Mouse (Mus musculus) limb, embryonic 10.5 days (tissue): ENCODE results near the gene Syngr3. TPM values are rescaled to one million over a fixed set of nuclear protein-coding genes. Genes with fewer than 3 reads are reported as not detected.
"Not testable (repeated sequence)": the region's sequence is repeated elsewhere in the genome, so short reads cannot be mapped to it uniquely, and the experiment has no call there.

Source experiments
- DNase-seq: peaks from one replicate; pipeline ENCODE4 v3.0.0-alpha.2; 2017; ENCODE audit warnings: low spot score
- H3K27ac ChIP-seq: fragments of 300-500 bp; sonication (generic); 2 replicates; pipeline ENCODE4 v1.5.1; 2016; ENCODE audit warnings: mild to moderate bottlenecking
- H3K27me3 ChIP-seq: fragments of 300-500 bp; sonication (generic); 2 replicates; pipeline ENCODE4 v1.6.1; 2016; ENCODE audit warnings: low read depth, mild to moderate bottlenecking; ENCODE audit not compliant: poor library complexity, severe bottlenecking
- H3K36me3 ChIP-seq: fragments of 300-500 bp; sonication (generic); 2 replicates; pipeline ENCODE4 v1.6.1; 2016; ENCODE audit warnings: mild to moderate bottlenecking, moderate library complexity
- H3K4me1 ChIP-seq: fragments of 300-500 bp; sonication (generic); 2 replicates; pipeline ENCODE4 v1.6.1; 2016
- H3K4me3 ChIP-seq: fragments of 300-500 bp; sonication (generic); 2 replicates; pipeline ENCODE4 v1.5.1; 2016; ENCODE audit warnings: mild to moderate bottlenecking, moderate library complexity
- H3K9me3 ChIP-seq: fragments of 300-500 bp; sonication (generic); replicated peaks from 2 replicates; pipeline ENCODE4 v1.6.1; 2016; ENCODE audit warnings: mild to moderate bottlenecking
- WGBS: fragments of 180-500 bp; shearing (Covaris S2); methylation state at CpG from one replicate; pipeline ENCODE4 v1.1.7; 2016; 5-methylcytosine and 5-hydroxymethylcytosine counted together
- polyA plus RNA-seq: library from polyadenylated mRNA; unstranded; fragments of >200 nt; fragmentation: Nextera tagmentation; extraction: Ambion mirVana; gene quantifications from 2 replicates; pipeline ENCODE4 v1.2.1, GENCODE M21; 2016

The Syngr3 gene
- polyA plus RNA-seq, 1 experiment from 2014 or later: 7.0 TPM

DNA sequence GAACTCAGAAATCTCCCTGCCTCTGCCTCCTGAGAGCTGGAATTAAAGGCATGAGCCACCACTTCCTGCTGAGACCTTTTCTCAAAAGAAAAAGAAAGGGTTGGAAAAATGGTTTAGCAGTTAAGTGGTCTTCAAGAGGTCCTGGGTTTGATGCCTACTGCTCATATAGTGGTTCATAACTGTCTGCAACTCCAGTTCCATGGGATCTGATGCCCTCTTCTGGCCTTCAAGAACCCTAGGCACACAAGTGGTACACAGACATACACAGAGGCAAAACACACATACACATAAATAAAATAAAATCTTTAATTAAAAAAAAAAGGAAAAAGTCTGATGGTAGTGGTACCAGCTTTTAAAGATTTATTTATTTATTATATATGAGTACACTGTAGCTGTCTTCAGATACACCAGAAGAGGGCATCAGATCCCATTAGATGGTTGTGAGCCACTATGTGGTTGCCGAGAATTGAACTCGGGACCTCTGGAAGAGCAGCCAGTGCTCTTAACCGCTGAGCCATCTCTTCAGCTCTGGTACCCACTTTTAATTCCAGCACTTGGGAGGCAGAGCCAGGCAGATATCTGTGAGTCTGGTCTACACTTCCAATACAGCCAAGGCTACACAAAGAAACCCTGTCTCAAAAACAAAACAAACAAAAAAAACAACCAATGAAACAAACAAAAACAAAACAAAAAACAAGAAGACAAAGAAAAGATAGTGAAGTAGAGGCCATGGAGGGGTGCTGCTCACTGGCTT is 36.1 kb upstream of the Syngr3 start:
- H3K9me3 ChIP-seq: no peaks in the 10 kb centered on the region
- 69% methylated on average over 3 of the region's 3 CpGs for WGBS
- no peak overlapping the region for H3K27ac ChIP-seq
- no peaks in the 10 kb centered on the region for H3K27me3 ChIP-seq
- H3K4me3 ChIP-seq: no peak overlapping the region
- DNase-seq: no peak
- H3K36me3 ChIP-seq: peaks cover 17% of the 10 kb centered on the region
- peaks cover 32% of the 10 kb centered on the region for H3K4me1 ChIP-seq

GRCm38 (mm10) chr17:24724184-24724583 is 34.4 kb upstream of the Syngr3 start, which contains the start of gene Ndufb10:
Gene Ndufb10, minus strand, starts transcription at chr17:24724478.
- DNase-seq: peak; percentile 99
- WGBS: under 1% methylated on average over 30 of the region's 30 CpGs
- Histone ChIP-seq H3K9me3 (no peaks in the 10 kb centered on the region), H3K36me3 (peaks cover 21% of the 10 kb centered on the region), H3K27ac (peak within 1 kb of the TSS; percentile 81), H3K27me3 (no peaks in the 10 kb centered on the region), H3K4me3 (peak within 1 kb of the TSS; percentile 77), H3K4me1 (peaks cover 32% of the 10 kb centered on the region)

GRCm38 (mm10) chr17:24723881-24724180 is 34.1 kb upstream of the Syngr3 start:
- DNase-seq: no peak
- no peaks in the 10 kb centered on the region for H3K9me3 ChIP-seq
- H3K27ac ChIP-seq: peak overlapping the region; percentile 81
- peaks cover 21% of the 10 kb centered on the region for H3K36me3 ChIP-seq
- H3K27me3 ChIP-seq: no peaks in the 10 kb centered on the region
- under 1% methylated on average over 15 of the region's 15 CpGs for WGBS
- peak overlapping the region; percentile 77 for H3K4me3 ChIP-seq
- peaks cover 34% of the 10 kb centered on the region for H3K4me1 ChIP-seq

DNA sequence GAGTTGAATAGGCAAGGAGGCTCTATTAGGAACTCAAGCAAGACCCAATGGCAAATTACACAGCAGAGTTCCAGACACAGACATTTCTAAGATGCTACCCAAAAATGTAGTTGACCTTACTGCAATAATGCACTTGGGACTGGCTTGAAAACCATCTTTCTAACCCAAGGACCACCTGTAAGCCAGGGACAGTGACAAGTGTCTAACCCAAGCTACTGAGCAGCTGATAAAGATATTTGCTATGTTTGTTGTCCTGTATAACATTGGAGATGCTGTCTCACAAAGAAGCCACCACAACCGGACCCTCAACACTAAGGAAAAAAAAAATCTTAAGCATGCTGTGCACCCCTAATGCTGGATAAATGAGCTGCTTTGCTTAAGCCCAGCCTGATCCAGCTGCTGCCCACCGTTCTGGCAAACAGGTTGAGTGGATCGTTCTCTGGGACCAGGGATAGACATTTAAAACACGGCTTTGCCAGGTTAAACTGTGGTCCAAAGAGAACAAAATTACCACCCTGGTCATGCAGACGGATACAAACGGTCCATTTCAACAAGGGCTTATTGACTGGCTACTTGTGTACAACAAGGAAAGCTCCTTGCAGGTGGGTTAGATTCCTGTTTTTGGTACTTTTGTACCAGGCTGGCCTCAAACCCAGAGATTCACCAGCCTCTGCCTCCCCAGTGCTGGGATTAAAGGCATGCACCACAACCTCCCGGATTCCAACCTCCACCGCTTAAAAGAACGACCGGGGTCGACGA is 33.5 kb upstream of the Syngr3 start:
- H3K27ac ChIP-seq: peak overlapping the region; percentile 81
- H3K4me3 ChIP-seq: peak overlapping the region; percentile 77
- DNase-seq: no peak
- peaks cover 36% of the 10 kb centered on the region for H3K4me1 ChIP-seq
- H3K27me3 ChIP-seq: no peaks in the 10 kb centered on the region
- no peaks in the 10 kb centered on the region for H3K9me3 ChIP-seq
- 4% methylated on average over 12 of the region's 12 CpGs for WGBS
- peaks cover 25% of the 10 kb centered on the region for H3K36me3 ChIP-seq

DNA sequence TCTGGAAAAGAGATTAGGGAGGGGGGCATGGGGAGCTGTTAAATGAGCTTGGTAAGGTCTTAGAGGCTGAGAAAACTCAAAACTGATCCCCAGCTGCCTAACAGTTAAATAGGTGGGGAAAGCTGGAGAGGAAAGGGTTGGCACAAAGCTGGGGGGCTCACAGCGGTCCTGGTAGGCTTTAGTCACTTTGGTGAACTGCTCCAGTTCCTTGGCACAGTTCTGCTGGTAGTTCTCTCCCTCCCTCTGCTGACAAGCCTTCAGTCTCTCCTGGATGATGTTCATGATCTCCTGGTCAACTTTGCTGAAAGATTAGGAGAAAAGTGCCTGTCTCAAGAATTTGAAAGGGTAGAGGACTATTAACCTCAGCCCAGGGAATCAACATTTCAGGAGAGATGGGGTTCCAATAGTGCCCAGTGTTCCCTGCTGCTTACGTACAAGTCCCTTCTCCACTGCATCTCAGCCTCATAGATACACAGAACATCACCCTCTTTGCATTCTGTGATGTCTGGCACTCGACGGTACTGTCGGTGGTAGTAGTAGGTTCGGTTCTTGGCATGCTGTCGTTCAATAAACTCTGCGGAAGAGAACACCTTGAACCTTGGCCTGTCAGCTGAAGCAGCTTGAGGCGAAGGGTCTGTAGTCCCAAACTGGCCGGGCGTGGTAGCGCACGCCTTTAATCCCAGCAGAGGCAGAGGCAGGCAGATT is 32.6 kb upstream of the Syngr3 start:
- Histone ChIP-seq H3K4me1 (peaks cover 32% of the 10 kb centered on the region), H3K27ac (no peak overlapping the region), H3K4me3 (peak overlapping the region; percentile 77), H3K9me3 (no peaks in the 10 kb centered on the region), H3K27me3 (no peaks in the 10 kb centered on the region), H3K36me3 (peaks cover 35% of the 10 kb centered on the region)
- 33% methylated on average over 13 of the region's 13 CpGs for WGBS
- no peak for DNase-seq

DNA sequence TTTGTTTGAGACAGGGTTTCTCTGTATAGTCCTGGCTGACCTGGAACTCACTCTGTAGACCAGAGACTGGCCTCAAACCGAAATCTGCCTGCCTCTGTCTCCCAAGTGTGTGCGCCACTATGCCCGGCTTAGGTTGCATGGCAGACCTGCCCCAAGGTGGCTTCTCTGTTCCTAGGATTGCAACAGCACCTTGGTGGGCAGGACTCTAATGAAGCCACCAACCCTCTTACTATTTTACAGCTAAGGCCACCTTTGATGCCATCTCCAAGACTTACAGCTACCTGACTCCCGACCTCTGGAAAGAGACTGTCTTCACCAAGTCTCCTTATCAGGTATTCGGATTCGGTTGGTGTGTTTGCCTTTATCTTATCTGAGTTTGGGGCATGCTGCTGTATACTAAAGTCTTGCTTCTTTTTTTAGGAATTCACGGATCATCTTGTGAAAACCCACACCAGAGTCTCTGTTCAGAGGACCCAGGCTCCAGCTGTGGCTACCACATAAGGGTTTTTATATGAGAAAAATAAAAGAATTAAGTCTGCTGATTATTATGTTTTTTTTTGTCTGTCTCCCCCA is 31.7 kb upstream of the Syngr3 start:
- H3K27ac ChIP-seq: not testable (repeated sequence)
- 64% methylated on average over 7 of the region's 7 CpGs for WGBS

GRCm38 (mm10) chr17:24720616-24721015 is 30.9 kb upstream of the Syngr3 start:
- not testable (repeated sequence) for DNase-seq, H3K27me3 ChIP-seq, H3K9me3 ChIP-seq
- H3K4me3 ChIP-seq: peak overlapping the region; percentile 77
- H3K36me3 ChIP-seq: peaks cover 52% of the 10 kb centered on the region
- peaks cover 32% of the 10 kb centered on the region for H3K4me1 ChIP-seq
- WGBS: 2% methylated on average over 11 of the region's 11 CpGs
- peak overlapping the region; percentile 91 for H3K27ac ChIP-seq

More for the DNA sequence above, 31.7 kb upstream of the Syngr3 start:
- Histone ChIP-seq H3K4me1 (peaks cover 32% of the 10 kb centered on the region), H3K36me3 (peaks cover 44% of the 10 kb centered on the region), H3K4me3 (peak overlapping the region; percentile 77)
- DNase-seq, H3K27me3 ChIP-seq, H3K9me3 ChIP-seq: not testable (repeated sequence)

DNA sequence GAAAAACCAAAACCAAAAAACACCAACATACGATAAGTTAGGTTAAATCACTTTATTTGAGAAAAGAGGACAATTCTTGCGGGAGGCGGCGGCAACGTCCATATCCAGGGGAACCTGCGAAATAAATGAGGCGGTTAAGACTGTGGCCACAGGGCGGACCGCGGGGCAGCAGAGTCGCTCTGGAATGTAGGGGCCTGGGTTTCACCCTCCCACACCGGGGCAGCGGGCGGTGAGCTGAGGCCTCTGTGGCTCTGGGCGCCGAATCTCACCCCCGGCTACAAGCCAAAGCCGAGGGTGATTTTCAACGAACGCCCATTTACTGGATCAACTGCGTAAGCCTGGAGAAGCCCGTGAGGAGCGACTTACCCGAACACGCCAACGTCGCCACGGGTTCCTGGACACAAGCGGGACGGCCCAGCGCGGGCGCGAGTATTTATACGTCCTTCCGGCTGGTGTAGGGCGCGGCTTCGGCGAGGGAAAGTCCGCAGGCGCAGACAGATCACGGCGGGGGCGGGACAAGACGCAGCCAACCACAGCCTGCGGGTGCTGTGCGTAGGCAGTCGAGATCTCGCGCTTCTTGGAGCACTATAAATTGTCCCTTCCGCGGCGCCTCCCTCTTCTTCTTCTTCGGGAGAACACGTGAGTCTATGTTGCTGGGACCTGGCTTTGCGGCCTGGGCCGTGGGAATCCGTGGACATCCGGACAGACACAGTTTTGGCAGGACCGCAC is 29.9 kb upstream of the Syngr3 start:
- DNase-seq: peak; percentile 99
- peaks cover 57% of the 10 kb centered on the region for H3K36me3 ChIP-seq
- peaks cover 32% of the 10 kb centered on the region for H3K4me1 ChIP-seq

GRCm38 (mm10) chr17:24718938-24719337 is 29.2 kb upstream of the Syngr3 start:
- peaks cover 57% of the 10 kb centered on the region for H3K36me3 ChIP-seq
- H3K4me1 ChIP-seq: peaks cover 32% of the 10 kb centered on the region

More for the DNA sequence above, 29.9 kb upstream of the Syngr3 start:
- Histone ChIP-seq H3K9me3 (no peaks in the 10 kb centered on the region), H3K27me3 (no peaks in the 10 kb centered on the region), H3K4me3 (peak overlapping the region; percentile 77), H3K27ac (peak overlapping the region; percentile 91)
- WGBS: under 1% methylated on average over 61 of the region's 61 CpGs

GRCm38 (mm10) chr17:24717943-24718342 is 28.2 kb upstream of the Syngr3 start, which contains the start of the genes Rnf151 and Rps2:
Gene Rnf151, minus strand, starts transcription at chr17:24718063.
Gene Rps2, plus strand, starts transcription at chr17:24718116.
- DNase-seq: no peak
- WGBS: 86% methylated on average over 4 of the region's 4 CpGs
- Histone ChIP-seq H3K9me3 (no peaks in the 10 kb centered on the region), H3K4me1 (peaks cover 22% of the 10 kb centered on the region), H3K27ac (no peak within 1 kb of the TSS), H3K27me3 (no peaks in the 10 kb centered on the region), H3K36me3 (peaks cover 57% of the 10 kb centered on the region), H3K4me3 (peak within 1 kb of the TSS; percentile 77)

More at GRCm38 (mm10) chr17:24718938-24719337, 29.2 kb upstream of the Syngr3 start:
- not testable (repeated sequence) for H3K9me3 ChIP-seq, DNase-seq, H3K27me3 ChIP-seq
- peak overlapping the region; percentile 91; the same call in 1 of the 2 replicates for H3K27ac ChIP-seq
- 69% methylated on average over 5 of the region's 5 CpGs for WGBS
- peak overlapping the region; percentile 77 for H3K4me3 ChIP-seq

DNA sequence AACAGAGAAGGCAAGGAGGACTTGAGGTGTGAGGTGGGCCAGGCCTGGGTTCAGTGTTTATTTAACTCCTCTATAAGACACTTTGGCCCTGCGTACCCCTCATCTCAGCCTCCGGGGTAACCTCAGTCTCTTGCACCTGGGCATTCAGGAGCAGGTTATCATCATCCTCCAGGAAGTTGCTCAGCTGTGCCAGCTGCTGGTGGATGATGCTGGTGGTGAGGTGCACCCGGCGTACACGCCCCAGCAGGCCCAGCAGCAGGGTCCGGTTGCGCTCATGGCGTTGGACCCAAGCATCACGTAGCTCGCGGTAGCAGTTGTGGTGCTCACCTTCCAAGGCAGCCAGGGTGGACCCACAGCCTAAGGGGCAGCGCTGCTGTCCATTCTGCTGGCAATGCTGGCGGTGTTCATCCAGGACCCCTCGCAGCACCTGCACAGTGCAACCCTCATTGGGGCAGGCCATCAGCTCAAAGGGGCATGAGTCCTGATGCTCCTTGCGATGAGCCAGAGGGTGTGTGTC is 26.5 kb upstream of the Syngr3 start:
- no peaks in the 10 kb centered on the region for H3K9me3 ChIP-seq
- DNase-seq: no peak
- whole genome bisulfite sequencing: 98% methylated on average over 15 of the region's 15 CpGs
- H3K27ac ChIP-seq: no peak overlapping the region
- no peaks in the 10 kb centered on the region for H3K27me3 ChIP-seq
- H3K4me1 ChIP-seq: peaks cover 6% of the 10 kb centered on the region
- peaks cover 42% of the 10 kb centered on the region for H3K36me3 ChIP-seq
- H3K4me3 ChIP-seq: no peak overlapping the region

GRCm38 (mm10) chr17:24715556-24715955 is 25.8 kb upstream of the Syngr3 start:
- H3K4me3 ChIP-seq: no peak overlapping the region
- H3K36me3 ChIP-seq: peaks cover 37% of the 10 kb centered on the region
- H3K9me3 ChIP-seq: no peaks in the 10 kb centered on the region
- peaks cover 4% of the 10 kb centered on the region; the same call in 1 of the 2 replicates for H3K4me1 ChIP-seq
- H3K27me3 ChIP-seq: no peaks in the 10 kb centered on the region
- 68% methylated on average over 6 of the region's 6 CpGs for WGBS
- no peak overlapping the region for H3K27ac ChIP-seq
- DNase-seq: no peak
